Mouse (Mus musculus) cerebellum, adult 2 months (tissue): Measurements from ENCODE around the gene Fnip2. TPM values are rescaled to one million over a fixed set of nuclear protein-coding genes. Genes with fewer than 3 reads are reported as not detected.

Experiments used
- DNase-seq, 2 experiments: peaks; one replicate each; pipeline ENCODE4 v3.0.0; 2021
- H3K27ac ChIP-seq: fragments of 200-500 bp; 2 replicates; pipeline ENCODE4 v1.5.1; 2012; ENCODE audit warnings: low read length, control low read depth, inconsistent platforms; ENCODE audit not compliant: insufficient read depth
- H3K27me3 ChIP-seq: fragments of 200-500 bp; 2 replicates; pipeline ENCODE4 v1.6.1; 2012; ENCODE audit warnings: inconsistent platforms, mild to moderate bottlenecking, low read length, moderate library complexity; ENCODE audit not compliant: control insufficient read depth, insufficient read depth
- H3K4me1 ChIP-seq: fragments of 200-500 bp; 2 replicates; pipeline ENCODE4 v1.6.1; 2011; ENCODE audit warnings: low read length; ENCODE audit not compliant: control insufficient read depth, insufficient read depth
- H3K4me3 ChIP-seq: fragments of 200-500 bp; replicated peaks from 2 replicates; pipeline ENCODE3; 2011; ENCODE audit warnings: mild to moderate bottlenecking, low read depth, low read length, control low read depth; ENCODE audit not compliant: insufficient read depth
- CTCF ChIP-seq: fragments of 200-500 bp; IDR thresholded peaks from 2 replicates; pipeline ENCODE4 v1.5.1; 2011; ENCODE audit warnings: low read depth, mild to moderate bottlenecking, control low read depth, low read length, moderate library complexity, borderline replicate concordance; ENCODE audit not compliant: insufficient read depth
- POLR2A ChIP-seq: fragments of 200-500 bp; IDR thresholded peaks from 2 replicates; pipeline ENCODE4 v1.6.1; 2011; ENCODE audit warnings: low read length, control low read depth, borderline replicate concordance; ENCODE audit not compliant: insufficient read depth
- WGBS: fragments of 180-500 bp; shearing (Covaris S2); methylation state at CpG from one replicate; pipeline ENCODE4 v1.1.7; 2018; 5-methylcytosine and 5-hydroxymethylcytosine counted together
- polyA plus RNA-seq: library from polyadenylated mRNA; depleted of rRNA; stranded (reverse); fragments of >200 nt; gene quantifications from 2 replicates; pipeline ENCODE4 v1.2.3, GENCODE M21; 2012

Fnip2 gene
- polyA plus RNA-seq, 1 experiment = 16.3 TPM

DNA sequence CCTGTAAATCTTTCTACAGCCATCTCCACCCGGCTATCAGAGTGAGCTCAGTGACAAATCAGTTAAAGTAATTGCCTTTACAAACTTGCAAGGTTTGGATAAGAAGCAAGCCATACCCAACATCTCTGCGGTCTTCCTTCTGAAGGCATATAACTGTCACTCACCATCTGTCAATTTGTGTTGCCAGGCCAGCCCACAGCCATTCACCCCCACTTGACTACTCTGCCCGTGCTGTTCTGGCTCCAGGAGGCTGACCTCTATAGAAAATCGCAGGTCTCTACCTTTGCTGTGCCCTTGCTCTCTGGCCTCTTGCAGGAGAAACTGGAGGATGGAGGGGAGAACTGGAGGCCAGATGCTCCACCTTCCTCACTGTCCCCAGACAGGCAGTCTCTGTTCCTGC lies 88.7 kb downstream of the Fnip2 start:
- WGBS = 11% methylated on average over 4 of the region's 4 CpGs
- no peaks in the 10 kb centered on the region for H3K27me3 ChIP-seq
- no peak overlapping the region for H3K4me3 ChIP-seq
- TF ChIP-seq POLR2A = no peak
- no peak for TF ChIP-seq CTCF
- H3K27ac ChIP-seq = no peak overlapping the region
- peak in 1 of 2 experiments; percentile 20 for DNase-seq
- H3K4me1 ChIP-seq = peaks cover 34% of the 10 kb centered on the region

- H3K27me3 ChIP-seq = no peaks in the 10 kb centered on the region
- TF ChIP-seq CTCF (no peak), POLR2A (no peak)
- no peak overlapping the region for H3K27ac ChIP-seq
- H3K4me1 ChIP-seq = peaks cover 34% of the 10 kb centered on the region
- DNase-seq = no peak
- no peak overlapping the region for H3K4me3 ChIP-seq
- WGBS = 85% methylated on average over 8 of the region's 8 CpGs
Measured at GRCm38 (mm10) chr3:79478400-79478799, 89.2 kb downstream of the Fnip2 start.

GRCm38 (mm10) chr3:79475980-79476379 lies 91.6 kb downstream of the Fnip2 start:
- TF ChIP-seq CTCF = no peak
- no peak for TF ChIP-seq POLR2A
- peak; percentile 56 to 76 for DNase-seq
- Histone ChIP-seq H3K4me3 (no peak overlapping the region), H3K4me1 (peaks cover 32% of the 10 kb centered on the region), H3K27ac (no peak overlapping the region), H3K27me3 (no peaks in the 10 kb centered on the region)
- WGBS = 7% methylated on average over 2 of the region's 2 CpGs

- DNase-seq = peak in 1 of 2 experiments; percentile 62
- TF ChIP-seq POLR2A (no peak), CTCF (no peak)
- WGBS = 37% methylated on average over 4 of the region's 4 CpGs
- Histone ChIP-seq H3K27me3 (no peaks in the 10 kb centered on the region), H3K27ac (no peak overlapping the region), H3K4me3 (no peak overlapping the region), H3K4me1 (peaks cover 25% of the 10 kb centered on the region)
Measured at GRCm38 (mm10) chr3:79474911-79475310, 92.7 kb downstream of the Fnip2 start.

DNA sequence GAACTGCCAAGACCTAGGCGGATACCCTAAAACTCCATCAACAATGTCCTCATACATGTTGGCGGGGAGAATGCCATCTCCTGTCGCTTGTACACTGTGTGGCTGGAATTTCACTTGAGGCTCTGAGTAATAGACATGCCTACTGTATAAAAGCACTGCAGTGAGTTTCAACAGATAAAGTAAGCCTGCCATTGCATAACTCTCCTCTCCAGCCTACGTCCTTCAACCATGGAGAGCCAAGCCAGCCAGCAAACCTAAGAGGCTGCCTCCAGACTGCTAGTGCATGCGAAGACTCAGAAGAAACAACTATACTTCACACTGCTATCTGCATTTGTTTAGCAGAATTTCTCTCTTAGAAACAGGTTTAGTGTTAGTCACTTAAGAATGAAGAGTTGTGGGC lies 95.2 kb downstream of the Fnip2 start:
- DNase-seq = no peak
- TF ChIP-seq CTCF = no peak
- H3K27ac ChIP-seq = no peak overlapping the region
- no peak overlapping the region for H3K4me3 ChIP-seq
- H3K27me3 ChIP-seq = no peaks in the 10 kb centered on the region
- 98% methylated on average over 5 of the region's 5 CpGs for WGBS
- H3K4me1 ChIP-seq = peaks cover 15% of the 10 kb centered on the region

DNA sequence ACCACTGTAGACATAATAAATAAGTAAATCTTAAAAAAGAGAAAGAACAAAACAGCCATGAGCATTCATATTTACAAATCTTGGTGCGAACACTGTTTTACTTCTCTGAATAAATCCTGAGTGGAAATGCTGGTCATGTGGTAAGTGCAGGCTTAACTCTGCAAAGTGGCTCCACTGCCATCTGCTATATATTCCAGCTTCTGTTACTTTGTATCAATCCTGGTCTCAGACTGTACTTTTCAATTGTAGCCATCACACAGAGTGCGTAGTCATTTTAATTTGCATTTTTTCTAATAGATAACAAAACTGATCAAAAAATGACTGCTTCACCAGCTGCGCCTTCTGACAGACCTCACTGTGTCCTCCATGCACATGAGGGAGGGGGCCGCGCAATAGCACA lies 98.2 kb downstream of the Fnip2 start:
- no peaks in the 10 kb centered on the region for H3K27me3 ChIP-seq
- no peak overlapping the region for H3K27ac ChIP-seq
- H3K4me3 ChIP-seq = no peak overlapping the region
- DNase-seq = no peak
- WGBS = 98% methylated on average over 5 of the region's 5 CpGs
- peaks cover under 1% of the 10 kb centered on the region; the same call in 1 of the 2 replicates for H3K4me1 ChIP-seq
- TF ChIP-seq CTCF (no peak), POLR2A (no peak)

DNA sequence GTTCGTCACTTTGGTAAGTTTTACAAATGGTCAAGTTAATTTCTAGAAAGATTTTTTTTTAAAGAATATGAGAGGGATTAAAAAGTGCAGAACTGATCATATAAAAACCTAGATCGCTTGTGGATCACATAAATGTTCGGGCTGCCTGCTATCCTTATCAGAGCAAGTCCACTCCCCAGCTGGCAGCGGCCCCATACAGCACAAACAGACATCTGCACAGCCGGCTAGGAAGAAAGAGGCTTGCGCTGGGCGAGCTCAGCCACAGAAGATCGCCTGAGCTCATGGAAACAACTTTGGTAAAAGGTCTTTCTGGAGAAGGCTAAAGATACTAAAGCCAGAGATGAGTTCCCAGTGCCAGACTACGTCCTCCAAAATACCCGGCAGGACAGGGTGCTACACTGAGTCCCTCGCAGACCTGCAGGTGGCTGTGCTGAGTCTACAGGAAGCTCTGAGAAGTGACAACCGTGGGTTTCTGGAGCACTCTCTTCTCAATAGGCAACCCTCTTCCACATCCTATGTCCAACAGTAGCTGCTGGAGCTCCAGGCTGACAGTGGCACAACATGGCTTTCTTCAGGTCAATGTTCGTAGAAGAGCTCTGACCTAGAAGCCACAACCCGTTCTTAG lies 108.8 kb downstream of the Fnip2 start:
- no peak overlapping the region for H3K27ac ChIP-seq
- no peak for DNase-seq
- 70% methylated on average over 14 of the region's 14 CpGs for WGBS

DNA sequence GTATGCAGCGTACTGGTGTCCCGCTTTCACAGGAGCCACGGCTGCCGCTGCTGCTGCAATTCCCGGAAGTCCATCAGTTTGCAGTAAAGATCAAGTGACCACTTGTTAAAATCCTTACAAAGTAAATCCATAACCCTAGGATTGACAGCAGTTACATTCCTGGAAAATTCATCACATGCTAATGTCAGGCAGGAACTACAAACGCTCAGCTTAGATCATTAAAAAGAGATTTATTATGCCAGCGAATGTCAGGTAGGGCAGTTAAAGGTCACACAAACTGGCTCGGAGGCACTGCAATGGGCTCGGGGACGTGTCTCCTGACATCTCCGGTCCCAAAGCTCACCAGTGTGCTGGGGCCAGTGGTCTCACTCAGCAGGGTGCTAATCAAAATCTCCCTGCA lies 111.8 kb downstream of the Fnip2 start:
- 80% methylated on average over 11 of the region's 11 CpGs for WGBS
- Histone ChIP-seq H3K27ac (no peak overlapping the region), H3K27me3 (no peaks in the 10 kb centered on the region), H3K4me1 (no peaks in the 10 kb centered on the region), H3K4me3 (no peak overlapping the region)
- TF ChIP-seq CTCF (no peak), POLR2A (no peak)
- no peak for DNase-seq

More for the DNA sequence above, 108.8 kb downstream of the Fnip2 start:
- Histone ChIP-seq H3K4me3 (no peak overlapping the region), H3K4me1 (no peaks in the 10 kb centered on the region), H3K27me3 (no peaks in the 10 kb centered on the region)
- TF ChIP-seq POLR2A = no peak
- no peak for TF ChIP-seq CTCF

- TF ChIP-seq CTCF (no peak), POLR2A (no peak)
- Histone ChIP-seq H3K4me1 (no peaks in the 10 kb centered on the region), H3K4me3 (no peak overlapping the region), H3K27ac (no peak overlapping the region), H3K27me3 (no peaks in the 10 kb centered on the region)
- WGBS = 50% methylated on average over 14 of the region's 14 CpGs
- DNase-seq = no peak
Measured at GRCm38 (mm10) chr3:79452696-79453263, 114.8 kb downstream of the Fnip2 start.
